Mouse (Mus musculus): Measurements from ENCODE around the gene Rad51b. TPM values are rescaled to one million over a fixed set of nuclear protein-coding genes. Genes with fewer than 3 reads are reported as not detected.

Rad51b gene
- polyA plus RNA-seq, 1 experiment = 13.8 TPM

DNA sequence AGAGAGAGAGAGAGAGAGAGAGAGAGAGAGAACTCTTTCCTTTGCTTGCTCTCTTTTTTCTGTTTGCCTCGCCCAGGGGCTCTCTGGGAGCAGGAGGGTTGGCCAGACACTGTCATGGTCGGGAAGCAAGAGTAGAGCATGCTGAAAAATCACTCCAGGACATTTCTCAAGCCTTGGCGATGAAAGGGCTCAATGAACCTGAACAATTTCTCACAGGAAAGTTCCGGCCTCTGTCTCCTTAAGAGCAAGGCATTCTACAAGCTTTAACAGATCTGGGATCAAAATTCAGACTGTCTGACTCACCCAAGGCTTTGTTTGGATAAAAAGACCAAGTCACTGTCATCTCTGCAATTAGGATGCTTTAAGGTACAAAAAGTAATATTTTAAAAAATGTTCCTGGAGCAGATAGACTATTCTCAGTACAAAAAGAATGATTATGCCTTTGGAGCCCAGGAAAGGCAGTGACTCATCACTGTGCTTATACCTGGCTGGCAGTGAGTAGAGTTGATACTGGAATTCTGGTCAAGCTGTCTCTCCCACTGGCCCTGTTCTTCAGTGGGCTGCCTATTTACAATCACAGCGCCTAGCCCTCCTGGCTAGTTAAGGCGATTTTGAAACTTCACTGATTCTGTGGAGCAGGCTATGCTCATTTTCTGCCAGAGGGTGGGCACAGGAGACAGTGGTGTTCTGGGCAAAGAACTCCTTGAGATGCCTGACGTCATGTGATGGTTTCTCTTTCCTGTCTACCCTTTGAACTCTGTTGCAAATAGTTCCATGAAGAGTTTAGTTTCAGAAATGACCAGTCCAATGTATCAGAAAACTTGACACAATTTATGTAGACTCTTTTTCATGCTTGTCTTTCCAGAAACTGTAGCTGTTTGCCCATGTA, 352.0 kb downstream of the Rad51b start:
- Histone ChIP-seq H3K9me3 (replicated peaks; ENCODE audit: control insufficient read depth, insufficient read depth, low read length, poor library complexity, severe bottlenecking) (no peaks in the 10 kb centered on the region), H3K27me3 (ENCODE audit: control insufficient read depth, insufficient read depth, low read length, poor library complexity, severe bottlenecking) (no peaks in the 10 kb centered on the region), H3K4me1 (ENCODE audit: control insufficient read depth, insufficient read depth, low read length) (no peaks in the 10 kb centered on the region), H3K36me3 (ENCODE audit: control insufficient read depth, insufficient read depth, low read length, poor library complexity, severe bottlenecking) (no peaks in the 10 kb centered on the region), H3K4me3 (ENCODE audit: low read depth, low read length) (no peak overlapping the region), H3K9ac (ENCODE audit: low read depth, poor library complexity, severe bottlenecking) (no peak overlapping the region), H3K27ac (ENCODE audit: insufficient read depth, low read length) (no peak overlapping the region)
- TF ChIP-seq CTCF (IDR thresholded peaks at IDR 0.05; ENCODE audit: low read depth, low read length) = no peak
- TF ChIP-seq POLR2A (IDR thresholded peaks at IDR 0.05; ENCODE audit: insufficient read depth, low read length) = no peak
- no peak for TF ChIP-seq EP300 (IDR thresholded peaks at IDR 0.05; ENCODE audit: insufficient read depth, low read depth, low read length)

DNA sequence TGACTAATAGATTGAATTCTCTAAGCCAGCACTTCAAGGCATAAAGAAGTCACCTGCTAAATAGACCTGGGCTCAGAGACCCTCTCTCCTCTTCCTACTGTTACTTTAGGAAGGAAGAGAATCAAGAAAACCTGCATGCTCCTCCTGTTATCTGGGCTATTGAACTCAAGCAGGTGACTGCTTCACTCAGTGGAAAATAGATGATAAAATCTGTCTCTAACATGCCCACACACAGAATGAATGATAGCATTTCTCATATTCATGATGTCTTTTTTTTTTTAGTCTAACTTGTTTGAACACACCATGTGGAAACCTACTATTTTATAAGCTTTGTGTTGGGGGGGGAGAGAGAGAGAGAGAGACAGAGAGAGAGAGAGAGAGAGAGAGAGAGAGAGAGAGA, 352.7 kb downstream of the Rad51b start:
- TF ChIP-seq EP300 (IDR thresholded peaks at IDR 0.05; ENCODE audit: insufficient read depth, low read depth, low read length) = no peak
- TF ChIP-seq CTCF (IDR thresholded peaks at IDR 0.05; ENCODE audit: low read depth, low read length) = no peak
- no peak for TF ChIP-seq POLR2A (IDR thresholded peaks at IDR 0.05; ENCODE audit: insufficient read depth, low read length)
- Histone ChIP-seq H3K9ac (ENCODE audit: low read depth, poor library complexity, severe bottlenecking) (no peak overlapping the region), H3K27me3 (ENCODE audit: control insufficient read depth, insufficient read depth, low read length, poor library complexity, severe bottlenecking) (no peaks in the 10 kb centered on the region), H3K4me3 (ENCODE audit: low read depth, low read length) (no peak overlapping the region), H3K27ac (ENCODE audit: insufficient read depth, low read length) (no peak overlapping the region), H3K36me3 (ENCODE audit: control insufficient read depth, insufficient read depth, low read length, poor library complexity, severe bottlenecking) (no peaks in the 10 kb centered on the region), H3K4me1 (ENCODE audit: control insufficient read depth, insufficient read depth, low read length) (no peaks in the 10 kb centered on the region), H3K9me3 (replicated peaks; ENCODE audit: control insufficient read depth, insufficient read depth, low read length, poor library complexity, severe bottlenecking) (no peaks in the 10 kb centered on the region)

DNA sequence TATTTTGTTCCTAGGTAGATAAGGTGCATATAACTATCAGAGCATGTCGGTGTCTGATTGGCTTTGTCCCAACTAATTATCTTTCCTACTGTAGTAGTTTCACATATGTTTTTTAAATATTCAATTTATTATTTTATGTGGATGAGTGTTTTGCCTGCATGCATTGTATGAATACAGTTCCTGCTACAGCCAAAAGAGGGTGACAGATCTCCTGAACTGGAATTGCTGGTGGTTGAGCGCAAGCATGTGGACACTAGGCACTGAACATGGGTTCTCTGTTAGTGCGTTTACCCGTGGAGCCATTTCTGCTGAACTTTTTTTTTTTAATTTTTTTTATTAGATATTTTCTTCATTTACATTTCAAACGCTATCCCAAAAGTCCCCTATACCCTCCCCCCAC, 358.1 kb downstream of the Rad51b start:
- no peaks in the 10 kb centered on the region for H3K36me3 ChIP-seq (ENCODE audit: control insufficient read depth, insufficient read depth, low read length, poor library complexity, severe bottlenecking)
- H3K27ac ChIP-seq (ENCODE audit: insufficient read depth, low read length) = no peak overlapping the region
- H3K4me1 ChIP-seq (ENCODE audit: control insufficient read depth, insufficient read depth, low read length) = no peaks in the 10 kb centered on the region
- H3K27me3 ChIP-seq (ENCODE audit: control insufficient read depth, insufficient read depth, low read length, poor library complexity, severe bottlenecking) = no peaks in the 10 kb centered on the region
- no peak overlapping the region for H3K4me3 ChIP-seq (ENCODE audit: low read depth, low read length)
- TF ChIP-seq CTCF (IDR thresholded peaks at IDR 0.05; ENCODE audit: low read depth, low read length) = no peak
- TF ChIP-seq POLR2A (IDR thresholded peaks at IDR 0.05; ENCODE audit: insufficient read depth, low read length) = no peak
- TF ChIP-seq EP300 (IDR thresholded peaks at IDR 0.05; ENCODE audit: insufficient read depth, low read depth, low read length) = no peak
- H3K9me3 ChIP-seq (replicated peaks; ENCODE audit: control insufficient read depth, insufficient read depth, low read length, poor library complexity, severe bottlenecking) = no peaks in the 10 kb centered on the region
- H3K9ac ChIP-seq (ENCODE audit: low read depth, poor library complexity, severe bottlenecking) = no peak overlapping the region

DNA sequence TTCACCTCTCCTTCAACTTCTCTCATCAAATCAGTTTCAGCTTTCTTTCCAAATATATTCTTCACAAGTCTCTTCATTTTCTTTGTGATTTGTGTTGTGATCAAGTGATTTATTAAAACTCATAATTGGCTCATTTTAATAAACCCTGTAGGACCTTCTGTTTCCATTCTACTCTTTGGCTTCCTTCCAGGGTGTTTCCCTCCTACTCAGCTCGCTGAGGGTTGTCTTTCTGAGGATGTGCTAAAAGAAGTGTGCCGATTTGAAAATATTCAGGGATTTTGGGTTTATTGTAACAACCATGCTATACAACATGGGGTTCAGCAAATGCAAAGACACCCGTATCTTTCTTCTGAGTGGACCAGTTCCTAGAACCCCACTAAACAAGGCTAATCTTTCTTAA, 361.8 kb downstream of the Rad51b start:
- H3K27ac ChIP-seq (ENCODE audit: insufficient read depth, low read length) = no peak overlapping the region
- no peaks in the 10 kb centered on the region for H3K36me3 ChIP-seq (ENCODE audit: control insufficient read depth, insufficient read depth, low read length, poor library complexity, severe bottlenecking)
- H3K9ac ChIP-seq (ENCODE audit: low read depth, poor library complexity, severe bottlenecking) = no peak overlapping the region
- no peaks in the 10 kb centered on the region for H3K9me3 ChIP-seq (replicated peaks; ENCODE audit: control insufficient read depth, insufficient read depth, low read length, poor library complexity, severe bottlenecking)
- no peak overlapping the region for H3K4me3 ChIP-seq (ENCODE audit: low read depth, low read length)
- H3K4me1 ChIP-seq (ENCODE audit: control insufficient read depth, insufficient read depth, low read length) = no peaks in the 10 kb centered on the region
- no peaks in the 10 kb centered on the region for H3K27me3 ChIP-seq (ENCODE audit: control insufficient read depth, insufficient read depth, low read length, poor library complexity, severe bottlenecking)
- no peak for TF ChIP-seq EP300 (IDR thresholded peaks at IDR 0.05; ENCODE audit: insufficient read depth, low read depth, low read length)
- TF ChIP-seq POLR2A (IDR thresholded peaks at IDR 0.05; ENCODE audit: insufficient read depth, low read length) = no peak
- TF ChIP-seq CTCF (IDR thresholded peaks at IDR 0.05; ENCODE audit: low read depth, low read length) = no peak

DNA sequence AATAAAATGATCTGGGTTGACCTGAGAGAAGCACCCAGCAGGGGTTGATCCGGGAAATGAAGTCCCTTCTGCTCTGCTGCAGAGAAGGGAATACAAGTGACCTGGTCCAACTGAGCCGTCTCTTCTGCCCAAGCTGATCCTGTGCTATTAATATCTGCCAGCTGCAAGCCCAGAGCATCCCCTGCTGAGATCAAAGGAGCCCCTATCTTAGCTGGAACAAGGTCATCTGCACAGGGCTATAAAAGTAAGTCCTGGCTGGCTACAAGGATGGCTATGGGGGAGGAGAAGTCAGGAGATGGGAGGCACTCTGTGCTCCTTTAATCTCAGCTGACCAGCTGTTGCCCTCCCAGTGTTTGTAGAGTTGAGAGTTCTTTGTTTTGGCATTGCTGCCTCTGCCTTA, 364.2 kb downstream of the Rad51b start:
- Histone ChIP-seq H3K4me3 (ENCODE audit: low read depth, low read length) (no peak overlapping the region), H3K4me1 (ENCODE audit: control insufficient read depth, insufficient read depth, low read length) (no peaks in the 10 kb centered on the region), H3K9ac (ENCODE audit: low read depth, poor library complexity, severe bottlenecking) (no peak overlapping the region), H3K9me3 (replicated peaks; ENCODE audit: control insufficient read depth, insufficient read depth, low read length, poor library complexity, severe bottlenecking) (no peaks in the 10 kb centered on the region), H3K36me3 (ENCODE audit: control insufficient read depth, insufficient read depth, low read length, poor library complexity, severe bottlenecking) (no peaks in the 10 kb centered on the region), H3K27me3 (ENCODE audit: control insufficient read depth, insufficient read depth, low read length, poor library complexity, severe bottlenecking) (no peaks in the 10 kb centered on the region), H3K27ac (ENCODE audit: insufficient read depth, low read length) (no peak overlapping the region)
- no peak for TF ChIP-seq CTCF (IDR thresholded peaks at IDR 0.05; ENCODE audit: low read depth, low read length)
- TF ChIP-seq POLR2A (IDR thresholded peaks at IDR 0.05; ENCODE audit: insufficient read depth, low read length) = no peak

DNA sequence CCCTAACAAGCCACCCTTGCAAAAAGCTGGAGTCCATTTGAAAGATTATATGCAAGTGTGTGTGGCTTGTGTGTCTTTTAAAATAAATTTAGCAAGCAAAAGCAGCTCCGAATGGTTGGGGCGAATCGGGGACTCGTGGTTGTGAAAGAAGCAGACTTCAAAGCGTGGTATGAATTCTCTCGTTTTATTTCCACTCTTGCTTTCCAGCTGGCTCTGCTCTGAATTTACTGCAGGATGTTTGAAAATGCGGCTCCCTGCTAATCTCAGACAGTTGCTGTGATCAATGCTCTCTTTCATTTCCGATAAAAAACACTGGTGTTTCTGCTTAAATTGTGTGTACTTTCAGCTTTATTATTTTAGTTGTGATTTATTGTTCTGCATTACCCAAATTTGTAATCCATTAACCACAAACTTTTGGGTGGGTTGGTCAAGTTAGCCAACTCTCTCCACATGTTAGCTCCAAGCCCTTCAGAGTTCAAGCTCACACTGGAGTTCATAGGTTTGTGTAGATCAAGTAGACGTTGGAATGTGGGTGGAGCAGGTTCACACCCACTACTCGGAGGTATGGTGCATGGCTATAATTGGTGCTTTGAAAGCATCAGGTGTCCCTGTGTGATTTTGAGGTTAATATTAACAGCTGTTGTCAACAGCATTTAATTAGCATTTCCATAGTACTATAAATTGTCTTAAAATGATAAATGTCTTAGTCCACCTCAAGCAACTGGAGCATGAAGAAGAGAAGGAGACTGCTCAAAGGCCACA, 366.2 kb downstream of the Rad51b start:
- Histone ChIP-seq H3K9ac (ENCODE audit: low read depth, poor library complexity, severe bottlenecking) (no peak overlapping the region), H3K27me3 (ENCODE audit: control insufficient read depth, insufficient read depth, low read length, poor library complexity, severe bottlenecking) (no peaks in the 10 kb centered on the region), H3K4me1 (ENCODE audit: control insufficient read depth, insufficient read depth, low read length) (no peaks in the 10 kb centered on the region), H3K27ac (ENCODE audit: insufficient read depth, low read length) (no peak overlapping the region), H3K36me3 (ENCODE audit: control insufficient read depth, insufficient read depth, low read length, poor library complexity, severe bottlenecking) (no peaks in the 10 kb centered on the region), H3K4me3 (ENCODE audit: low read depth, low read length) (no peak overlapping the region), H3K9me3 (replicated peaks; ENCODE audit: control insufficient read depth, insufficient read depth, low read length, poor library complexity, severe bottlenecking) (no peaks in the 10 kb centered on the region)
- no peak for TF ChIP-seq EP300 (IDR thresholded peaks at IDR 0.05; ENCODE audit: insufficient read depth, low read depth, low read length)
- no peak for TF ChIP-seq CTCF (IDR thresholded peaks at IDR 0.05; ENCODE audit: low read depth, low read length)
- TF ChIP-seq POLR2A (IDR thresholded peaks at IDR 0.05; ENCODE audit: insufficient read depth, low read length) = no peak
